Mouse (Mus musculus) olfactory bulb, adult 2 months (tissue): Measurements from ENCODE around the gene Ano5.

Experiments
- CTCF ChIP-seq: fragments of 200-500 bp; IDR thresholded peaks from 2 replicates; pipeline ENCODE4 v1.5.1; 2012; ENCODE audit warnings: low read depth, mild to moderate bottlenecking, low read length, moderate library complexity; ENCODE audit not compliant: insufficient read depth
- POLR2A ChIP-seq: fragments of 200-500 bp; IDR thresholded peaks from 2 replicates; pipeline ENCODE4 v1.6.1; 2012; ENCODE audit warnings: mild to moderate bottlenecking, low read depth, low read length, moderate library complexity; ENCODE audit not compliant: insufficient read depth

- TF ChIP-seq CTCF (no peak), POLR2A (no peak)
Measured at GRCm38 (mm10) chr7:51628349-51628748, 117.5 kb downstream of the Ano5 start.
